Mouse (Mus musculus) intestine, embryonic 14.5 days (tissue): Measurements from ENCODE around the gene Pdxp. TPM values are rescaled to one million over a fixed set of nuclear protein-coding genes. Genes with fewer than 3 reads are reported as not detected.
A peak's percentile ranks its signal among the peaks of the same experiment; 100 is the strongest.

Source experiments
- ATAC-seq: fragments of 200-750 bp; cut with Nextera tagmentation; replicated peaks from 2 replicates; pipeline ENCODE4 v1.8.0; 2017; ENCODE audit warnings: low read depth, moderate number of reproducible peaks, moderate TSS enrichment, moderate library complexity; ENCODE audit not compliant: low FRiP score, low TSS enrichment
- DNase-seq: peaks from one replicate; pipeline ENCODE4 v3.0.0-alpha.2; 2018; ENCODE audit warnings: low spot score
- H3K27ac ChIP-seq: fragments of 300-500 bp; sonication (generic); 2 replicates; pipeline ENCODE4 v1.5.1; 2014; ENCODE audit warnings: low read depth, mild to moderate bottlenecking, control low read depth
- H3K27me3 ChIP-seq: fragments of 300-500 bp; sonication (generic); replicated peaks from 2 replicates; pipeline ENCODE4 v1.6.1; 2014; ENCODE audit warnings: low read length, control low read depth; ENCODE audit not compliant: control insufficient read depth, insufficient read depth
- H3K36me3 ChIP-seq: fragments of 300-500 bp; sonication (generic); 2 replicates; pipeline ENCODE4 v1.6.1; 2014; ENCODE audit warnings: low read length, control low read depth; ENCODE audit not compliant: control insufficient read depth, insufficient read depth
- H3K4me1 ChIP-seq: fragments of 300-500 bp; sonication (generic); replicated peaks from 2 replicates; pipeline ENCODE4 v1.6.1; 2014; ENCODE audit warnings: low read length, control low read depth, mixed read lengths; ENCODE audit not compliant: control insufficient read depth, insufficient read depth
- H3K4me2 ChIP-seq: fragments of 300-500 bp; sonication (generic); 2 replicates; pipeline ENCODE4 v1.6.1; 2014; ENCODE audit warnings: low read length
- H3K4me3 ChIP-seq: fragments of 300-500 bp; sonication (generic); 2 replicates; pipeline ENCODE4 v1.5.1; 2014; ENCODE audit warnings: low read depth, low read length, control low read depth, mixed read lengths
- H3K9ac ChIP-seq: fragments of 300-500 bp; sonication (generic); 2 replicates; pipeline ENCODE4 v1.6.1; 2014; ENCODE audit warnings: mild to moderate bottlenecking, low read length
- H3K9me3 ChIP-seq: fragments of 300-500 bp; sonication (generic); 2 replicates; pipeline ENCODE4 v1.6.1; 2016; ENCODE audit warnings: low read length, control low read depth; ENCODE audit not compliant: control insufficient read depth
- WGBS: fragments of 180-500 bp; shearing (Covaris S2); extraction: QIAGEN DNeasy Blood & Tissue Kit; methylation state at CpG from one replicate; pipeline ENCODE4 v1.1.7; 2014; 5-methylcytosine and 5-hydroxymethylcytosine counted together
- microRNA-seq: library from miRNA; unstranded; fragments of <30 nt; microRNA quantifications from one replicate; pipeline ENCODE4, GENCODE M21; 2016
- polyA plus RNA-seq: library from polyadenylated mRNA; unstranded; fragments of >200 nt; fragmentation: Nextera tagmentation; extraction: Ambion mirVana; gene quantifications from 2 replicates; pipeline ENCODE4 v1.2.1, GENCODE M21; 2014

Pdxp gene
- polyA plus RNA-seq, 1 experiment from 2014 or later, result 16.3 TPM

DNA sequence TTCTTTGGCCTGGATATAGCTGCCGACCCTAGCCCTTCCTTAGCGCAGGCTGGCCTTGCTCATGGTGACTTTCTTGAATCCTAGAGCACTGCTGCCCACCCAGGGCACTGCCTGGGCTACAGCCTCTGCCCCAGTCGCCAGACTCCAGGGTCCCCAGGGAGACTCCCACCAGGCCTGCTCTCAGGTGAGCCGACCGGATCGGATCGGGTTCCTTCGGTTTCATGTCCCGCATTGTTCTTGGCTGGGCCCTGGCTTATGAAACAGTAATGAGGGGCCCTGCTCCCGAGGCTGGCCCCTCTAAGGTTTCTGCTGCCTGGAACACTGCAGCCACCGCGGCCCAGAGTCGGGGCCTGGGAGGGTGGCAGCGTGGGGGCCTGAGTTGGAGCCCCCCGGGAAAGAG lies 43.3 kb downstream of the Pdxp start:
- H3K27me3 ChIP-seq, result no peaks in the 10 kb centered on the region
- WGBS, result 56% methylated on average over 15 of the region's 15 CpGs
- no peaks in the 10 kb centered on the region for H3K4me1 ChIP-seq
- no peaks in the 10 kb centered on the region for H3K9me3 ChIP-seq
- 0 out of 2 replicates have a peak, but pooled peaks cover 7% of the 10 kb centered on the region for H3K36me3 ChIP-seq
- no peak for ATAC-seq
- DNase-seq, result no peak
- H3K9ac ChIP-seq, result no peak overlapping the region
- H3K27ac ChIP-seq, result no peak overlapping the region
- no peak overlapping the region for H3K4me3 ChIP-seq
- H3K4me2 ChIP-seq, result no peak overlapping the region

DNA sequence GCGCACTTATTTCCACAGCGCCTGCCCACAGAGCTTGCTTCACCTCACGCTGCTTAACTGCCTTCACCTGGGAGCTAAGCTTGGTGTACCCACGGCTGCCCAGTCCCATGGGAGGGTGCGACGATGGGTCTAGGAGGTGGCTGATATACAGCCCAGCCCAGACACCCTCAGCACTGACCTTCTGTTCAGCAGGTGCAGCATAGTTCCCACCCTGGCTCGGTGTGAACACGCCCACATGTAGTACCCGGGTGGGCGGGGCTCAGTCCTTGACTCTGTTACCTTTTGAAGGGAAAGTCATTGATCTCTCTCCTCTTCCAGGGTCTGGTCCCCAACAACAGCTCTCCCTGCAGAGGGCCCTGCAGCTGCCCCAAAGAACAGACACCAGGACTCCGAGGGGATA lies 45.8 kb downstream of the Pdxp start:
- Histone ChIP-seq H3K4me2 (no peak overlapping the region), H3K4me1 (no peaks in the 10 kb centered on the region), H3K27me3 (no peaks in the 10 kb centered on the region), H3K4me3 (no peak overlapping the region), H3K36me3 (0 out of 2 replicates have a peak, but pooled peaks cover 7% of the 10 kb centered on the region), H3K9me3 (no peaks in the 10 kb centered on the region), H3K27ac (no peak overlapping the region), H3K9ac (no peak overlapping the region)
- WGBS, result 81% methylated on average over 11 of the region's 11 CpGs
- ATAC-seq, result no peak
- no peak for DNase-seq

DNA sequence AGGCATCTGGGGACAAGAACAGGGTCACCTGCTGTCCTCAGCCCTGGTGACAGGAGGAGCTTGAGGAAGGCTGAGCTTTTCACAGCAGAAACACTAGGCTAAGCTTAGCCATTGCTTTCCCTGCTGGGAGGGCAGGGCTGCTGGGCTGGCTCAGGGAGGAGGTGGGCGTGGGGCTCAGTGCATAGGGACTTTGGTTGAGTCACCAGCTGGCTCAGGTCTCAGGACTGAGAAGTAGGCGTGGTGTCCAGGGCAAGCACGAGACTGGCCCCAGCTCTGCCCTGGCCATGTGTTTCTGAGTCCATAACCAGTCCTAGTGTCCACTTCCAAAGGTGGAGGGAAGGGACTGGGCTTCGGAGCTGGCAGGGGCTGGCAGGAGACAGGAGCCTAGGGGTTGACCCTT lies 46.4 kb downstream of the Pdxp start:
- Histone ChIP-seq H3K36me3 (0 out of 2 replicates have a peak, but pooled peaks cover 7% of the 10 kb centered on the region), H3K27ac (no peak overlapping the region), H3K4me3 (no peak overlapping the region), H3K27me3 (no peaks in the 10 kb centered on the region), H3K4me2 (no peak overlapping the region), H3K4me1 (no peaks in the 10 kb centered on the region), H3K9me3 (no peaks in the 10 kb centered on the region), H3K9ac (no peak overlapping the region)
- no peak for DNase-seq
- WGBS, result 78% methylated on average over 4 of the region's 4 CpGs
- no peak for ATAC-seq

DNA sequence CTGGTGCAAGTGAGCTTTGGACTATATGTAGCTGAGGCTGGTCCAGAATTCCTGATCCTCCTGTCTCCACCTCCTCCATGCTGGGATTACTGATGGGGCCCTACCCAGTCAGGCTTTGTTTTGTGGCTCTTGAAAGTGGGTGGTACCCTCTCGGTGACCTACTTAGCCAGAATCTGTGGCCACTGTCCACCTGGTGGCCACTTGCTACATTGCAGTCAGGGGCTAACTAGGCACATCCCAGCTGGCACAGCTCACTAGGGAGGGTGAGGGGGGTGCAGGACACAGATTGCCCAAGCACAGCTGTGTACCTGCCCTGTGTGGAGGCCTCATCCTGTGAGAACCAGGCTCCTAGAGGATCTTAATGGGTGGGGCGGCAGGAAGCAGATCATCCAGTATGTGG lies 49.2 kb downstream of the Pdxp start:
- no peaks in the 10 kb centered on the region for H3K27me3 ChIP-seq
- no peak overlapping the region for H3K4me2 ChIP-seq
- no peak overlapping the region for H3K9ac ChIP-seq
- WGBS, result 40% methylated on average over 2 of the region's 2 CpGs
- 0 out of 2 replicates have a peak, but pooled peaks cover 7% of the 10 kb centered on the region for H3K36me3 ChIP-seq
- H3K27ac ChIP-seq, result no peak overlapping the region
- no peaks in the 10 kb centered on the region for H3K9me3 ChIP-seq
- peak; percentile 75 for DNase-seq
- no peak overlapping the region for H3K4me3 ChIP-seq
- no peaks in the 10 kb centered on the region for H3K4me1 ChIP-seq
- ATAC-seq, result peak; percentile 48; the same call in 1 of the 2 replicates

Small RNA genes within 50 kb of the gene (microRNA-seq; reads per million reads assigned to microRNA genes)
- gene Mir6955, result 0.59 reads per million

Other genes starting within 250 kb of the Pdxp start
- gene Elfn2, start 195.1 kb upstream of the Pdxp start, polyA plus RNA-seq, result 0.03 TPM in 1 of 2 replicates, not detected in the other
- 18.4 and 19.1 TPM in 2 replicates for gene Mfng, start 140.4 kb upstream of the Pdxp start, polyA plus RNA-seq
- gene Card10, start 110.9 kb upstream of the Pdxp start, polyA plus RNA-seq, result 7.3 and 8.6 TPM in 2 replicates
- 44.9 and 45.7 TPM in 2 replicates for gene Cdc42ep1, start 71.3 kb upstream of the Pdxp start, polyA plus RNA-seq
- gene Lgals2, start 58.4 kb upstream of the Pdxp start, polyA plus RNA-seq, result 776 and 848 TPM in 2 replicates
- 38.1 and 44.4 TPM in 2 replicates for gene Gga1, start 36.7 kb upstream of the Pdxp start, polyA plus RNA-seq
- gene Gm49510, start 14.3 kb upstream of the Pdxp start, polyA plus RNA-seq, result 0.62 and 0.86 TPM in 2 replicates
- gene Sh3bp1, start 14.2 kb upstream of the Pdxp start, polyA plus RNA-seq, result 30.2 and 35.5 TPM in 2 replicates
- gene Lgals1, start 12.8 kb downstream of the Pdxp start, polyA plus RNA-seq, result 1,194 and 1,197 TPM in 2 replicates
- gene Nol12, start 21.0 kb downstream of the Pdxp start, polyA plus RNA-seq, result 46.0 and 53.5 TPM in 2 replicates
- 49.0 and 52.2 TPM in 2 replicates for gene Triobp, start 33.8 kb downstream of the Pdxp start, polyA plus RNA-seq
- gene H1f0, start 114.5 kb downstream of the Pdxp start, polyA plus RNA-seq, result 160 and 192 TPM in 2 replicates
- gene Galr3, start 128.0 kb downstream of the Pdxp start, polyA plus RNA-seq, result 1.0 and 1.1 TPM in 2 replicates
- gene Ankrd54, start 149.0 kb downstream of the Pdxp start, polyA plus RNA-seq, result 49.4 and 50.0 TPM in 2 replicates
- 244 and 264 TPM in 2 replicates for gene Eif3l, start 161.3 kb downstream of the Pdxp start, polyA plus RNA-seq
- 9.3 and 9.9 TPM in 2 replicates for gene Micall1, start 195.0 kb downstream of the Pdxp start, polyA plus RNA-seq
- gene Polr2f, start 227.1 kb downstream of the Pdxp start, polyA plus RNA-seq, result 398 and 414 TPM in 2 replicates
- 7.4 and 8.2 TPM in 2 replicates for gene 1700088E04Rik, start 227.3 kb downstream of the Pdxp start, polyA plus RNA-seq